Mouse (Mus musculus) right cerebral cortex, postnatal 10 days (tissue): Measurements from ENCODE around the gene Atp6v1f.

Experiments used
- DNase-seq, 2 experiments: peaks; one replicate each; pipeline ENCODE4 v3.0.0; 2021; ENCODE audit warnings: low spot score in 2 of 2

Atp6v1f gene

GRCm38 (mm10) chr6:29461502-29461901, 6.0 kb upstream of the Atp6v1f start:
- DNase-seq: no peak

DNA sequence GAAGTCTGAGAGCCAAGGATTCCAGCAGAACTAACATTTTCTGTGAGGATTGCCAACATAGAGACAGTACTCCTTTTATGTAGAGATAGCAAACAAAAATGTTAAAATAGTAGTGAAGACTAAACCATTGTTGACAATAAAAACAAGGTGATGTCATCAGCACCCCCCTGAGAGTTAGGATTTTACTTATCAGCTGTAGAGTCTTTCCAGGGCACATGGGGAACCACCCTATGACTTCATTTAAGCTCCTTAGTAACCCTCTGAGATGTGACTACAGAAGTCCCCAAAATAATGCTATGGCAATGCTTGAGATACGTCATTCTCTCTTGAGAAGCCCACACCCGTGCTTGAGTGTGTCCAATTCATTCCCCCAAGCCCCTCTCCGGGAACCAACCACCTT, 4.1 kb upstream of the Atp6v1f start:
- DNase-seq: no peak

DNA sequence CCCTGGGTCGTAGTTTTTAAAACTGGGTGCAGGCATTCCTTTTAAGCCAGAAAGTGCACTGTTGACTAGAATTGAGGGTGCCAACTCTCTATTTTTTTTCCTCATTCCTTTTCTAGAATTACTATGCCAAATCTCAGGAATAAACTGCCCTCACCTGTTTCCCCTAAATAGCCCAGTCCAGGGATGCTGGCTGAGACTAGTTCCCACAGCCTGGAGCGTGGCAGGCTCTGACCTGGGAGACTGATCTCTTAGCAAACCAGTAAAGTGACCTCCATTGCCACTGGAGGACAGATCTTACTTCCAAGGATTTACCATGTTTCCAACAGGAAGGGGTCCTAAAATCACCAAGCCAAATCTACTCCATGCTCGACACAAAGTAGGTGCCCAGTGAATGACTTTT, 1.3 kb downstream of the Atp6v1f start:
- no peak for DNase-seq

DNA sequence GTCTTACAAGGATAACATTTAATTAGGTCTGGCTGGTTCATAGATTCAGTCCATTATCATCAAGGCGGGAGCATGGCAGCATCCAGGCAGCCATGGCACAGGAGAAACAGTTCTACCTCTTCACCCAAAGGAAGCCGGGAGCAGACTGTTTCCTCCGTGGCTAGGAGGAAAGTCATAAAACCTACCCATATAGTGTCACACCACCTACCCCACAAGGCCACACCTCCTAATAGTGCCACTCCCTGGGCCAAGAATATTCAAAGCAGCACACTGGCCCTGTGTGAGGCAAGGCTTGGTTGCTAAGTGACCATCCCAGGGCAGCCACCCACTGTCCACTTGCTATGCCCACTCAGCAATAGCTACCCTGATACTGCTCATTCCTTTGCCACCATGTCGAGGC, 3.6 kb downstream of the Atp6v1f start, which contains the start of gene Atp6v1fnb:
TSS of gene Atp6v1fnb (plus strand) at position 301 of the 400 bp plus-strand sequence.
- no peak for DNase-seq

- DNase-seq: peak; percentile 86 to 87
Observed at GRCm38 (mm10) chr6:29473941-29474691, 6.6 kb downstream of the Atp6v1f start.

GRCm38 (mm10) chr6:29474736-29475135, 7.2 kb downstream of the Atp6v1f start:
- no peak for DNase-seq

- DNase-seq: no peak
Observed at GRCm38 (mm10) chr6:29482691-29483090, 15.2 kb downstream of the Atp6v1f start.

DNA sequence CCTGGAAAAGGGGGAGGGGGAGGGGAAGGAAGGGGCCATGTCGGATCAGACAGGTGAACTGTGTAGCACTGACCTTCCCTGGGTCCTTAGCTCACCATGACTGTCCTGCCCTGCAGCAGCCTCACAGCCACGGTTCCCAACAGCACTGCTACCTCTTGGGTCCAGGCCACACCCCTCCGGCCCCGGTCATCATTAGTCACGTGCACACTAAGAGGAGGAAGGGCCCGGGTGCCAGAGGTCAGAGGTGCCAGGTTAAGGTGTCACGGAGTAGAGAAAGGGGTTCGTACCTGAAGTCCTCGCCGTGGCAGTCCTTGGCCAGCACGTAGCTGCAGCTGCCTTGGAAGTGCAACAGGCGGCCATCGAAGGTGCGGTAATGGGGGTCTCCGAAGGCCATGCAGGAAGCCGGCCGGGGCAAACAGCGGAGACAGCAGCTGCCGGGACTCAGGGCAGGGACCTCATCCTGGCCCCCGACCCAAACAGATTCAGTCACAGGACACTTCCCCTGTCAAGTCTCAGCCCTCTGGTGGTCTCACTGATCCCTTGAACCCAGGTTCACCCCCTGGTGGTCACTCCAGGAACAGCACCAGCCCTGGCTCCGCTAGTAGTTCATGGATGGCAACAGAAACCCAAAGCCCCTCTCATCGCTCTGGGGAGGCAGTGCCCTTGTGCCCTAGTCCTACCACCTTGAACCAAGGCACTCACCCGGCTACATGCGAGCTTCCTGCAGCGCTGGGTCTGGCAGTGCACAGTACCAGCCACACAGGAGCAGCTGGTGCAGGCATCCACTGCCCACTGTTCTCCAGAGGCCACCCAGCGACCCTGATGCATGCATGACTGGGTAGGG, 17.4 kb downstream of the Atp6v1f start:
- DNase-seq: peak; percentile 52 to 79

GRCm38 (mm10) chr6:29485951-29486350, 18.4 kb downstream of the Atp6v1f start:
- no peak for DNase-seq

GRCm38 (mm10) chr6:29494101-29494500, 26.6 kb downstream of the Atp6v1f start:
- no peak for DNase-seq

- DNase-seq: no peak
Observed at GRCm38 (mm10) chr6:29496270-29496669, 28.8 kb downstream of the Atp6v1f start.

- DNase-seq: no peak
Observed at GRCm38 (mm10) chr6:29497791-29498190, 30.3 kb downstream of the Atp6v1f start.

GRCm38 (mm10) chr6:29500177-29500576, 32.7 kb downstream of the Atp6v1f start:
- no peak for DNase-seq

- DNase-seq: no peak
Observed at GRCm38 (mm10) chr6:29500810-29501209, 33.3 kb downstream of the Atp6v1f start.

DNA sequence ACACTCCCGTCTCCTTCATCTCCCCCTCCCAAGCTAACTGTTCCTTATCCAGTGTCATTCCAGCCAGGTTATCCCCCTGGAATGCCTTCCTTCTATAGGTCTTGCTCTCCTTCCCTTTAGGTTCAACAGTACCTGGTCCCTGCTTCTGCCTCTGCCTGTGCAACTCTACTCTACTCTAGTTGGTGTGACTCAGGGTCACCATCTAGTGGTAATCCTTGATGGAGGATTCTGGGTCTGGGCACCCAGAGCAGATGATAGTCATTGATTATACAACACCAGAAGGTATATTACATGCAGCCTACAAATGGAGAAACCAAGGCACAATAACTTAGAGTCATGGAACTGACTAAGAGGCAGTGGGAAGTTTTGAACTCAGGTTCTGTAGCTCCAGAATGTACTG, 34.1 kb downstream of the Atp6v1f start:
- DNase-seq: no peak

- DNase-seq: no peak
Observed at GRCm38 (mm10) chr6:29505493-29505892, 38.0 kb downstream of the Atp6v1f start.

- peak in 1 of 2 experiments; percentile 24 for DNase-seq
Observed at GRCm38 (mm10) chr6:29506834-29507233, 39.3 kb downstream of the Atp6v1f start.

DNA sequence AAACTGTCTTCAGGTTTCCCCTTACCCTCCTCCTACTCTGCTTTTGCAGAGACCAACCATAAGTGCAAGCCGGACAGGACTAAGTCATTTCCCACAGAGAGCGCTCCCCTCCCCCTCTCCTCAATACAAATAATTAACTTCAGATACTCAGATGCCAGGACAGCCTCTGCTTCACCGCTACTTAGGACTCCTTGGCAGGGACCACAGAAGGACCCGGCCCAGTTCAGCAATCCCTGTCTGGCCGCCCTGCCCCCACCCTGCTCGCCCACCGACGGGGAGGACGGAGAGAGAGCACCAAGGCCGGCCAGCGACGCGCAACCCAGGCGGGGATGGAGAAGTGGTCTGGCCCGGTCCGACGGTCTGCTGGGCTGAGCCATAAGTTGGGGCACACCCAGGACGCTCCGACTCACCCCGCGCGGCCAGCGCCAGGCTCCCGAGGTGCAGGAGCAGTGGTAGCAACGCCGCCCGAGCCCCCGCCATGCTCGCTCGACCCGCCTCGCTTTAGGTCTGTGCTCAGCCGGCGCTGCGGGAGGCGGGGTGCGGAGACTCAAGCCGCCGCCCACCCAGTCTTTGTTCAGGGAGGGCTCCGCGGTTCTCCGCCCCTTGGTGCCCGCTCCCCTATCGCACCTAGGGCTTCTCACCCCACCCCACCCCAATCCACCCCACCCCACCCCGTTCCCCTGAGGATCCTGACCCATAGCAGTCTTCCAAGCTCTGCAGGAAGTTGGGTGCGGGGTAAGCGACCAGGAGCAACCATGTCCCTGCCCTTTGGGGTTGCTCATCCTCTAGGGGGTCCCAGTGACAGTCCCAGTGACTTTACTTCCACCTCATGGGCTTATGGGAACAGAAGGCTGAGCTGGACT, 40.2 kb downstream of the Atp6v1f start, which contains the start of gene Kcp:
TSS of gene Kcp (minus strand) at position 506 of the 863 bp plus-strand sequence.
- DNase-seq: peak in 1 of 2 experiments; percentile 25

- no peak for DNase-seq
Observed at GRCm38 (mm10) chr6:29509086-29509485, 41.6 kb downstream of the Atp6v1f start.

- peak in 1 of 2 experiments; percentile 38 for DNase-seq
Observed at GRCm38 (mm10) chr6:29513284-29513683, 45.8 kb downstream of the Atp6v1f start.

DNA sequence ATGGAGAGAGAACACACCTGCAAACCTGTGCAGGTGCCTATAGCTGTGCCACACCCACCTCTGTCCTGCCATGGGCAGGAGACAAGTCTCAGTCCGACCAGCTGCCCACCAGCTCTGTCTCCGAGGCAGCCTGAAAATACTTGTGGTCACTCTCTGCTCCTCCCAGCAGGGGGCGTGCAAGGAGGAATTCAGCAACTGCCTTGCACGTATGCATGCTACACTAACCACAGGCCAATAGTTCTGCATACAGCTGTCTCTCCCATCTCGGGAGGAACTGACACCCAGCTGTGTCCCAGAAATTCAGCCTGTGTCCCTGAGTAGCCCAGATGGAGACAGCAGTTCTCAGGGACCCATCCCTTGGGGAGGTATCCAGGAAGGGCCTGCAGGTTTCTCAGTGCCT, 49.6 kb downstream of the Atp6v1f start:
- DNase-seq: peak in 1 of 2 experiments; percentile 75
